Mouse (Mus musculus): ENCODE measurements at regions not wholly inside any gene's neighbourhood (a gene's known extent, or its start where the extent isn't known, plus 50 kb on each side); places are given as distances from the start of the nearest gene placed in this dataset.
A peak's percentile ranks its signal among the peaks of the same experiment; 100 is the strongest.
"Not testable (repeated sequence)": the region's sequence is repeated elsewhere in the genome, so short reads cannot be mapped to it uniquely, and the experiment has no call there.

DNA sequence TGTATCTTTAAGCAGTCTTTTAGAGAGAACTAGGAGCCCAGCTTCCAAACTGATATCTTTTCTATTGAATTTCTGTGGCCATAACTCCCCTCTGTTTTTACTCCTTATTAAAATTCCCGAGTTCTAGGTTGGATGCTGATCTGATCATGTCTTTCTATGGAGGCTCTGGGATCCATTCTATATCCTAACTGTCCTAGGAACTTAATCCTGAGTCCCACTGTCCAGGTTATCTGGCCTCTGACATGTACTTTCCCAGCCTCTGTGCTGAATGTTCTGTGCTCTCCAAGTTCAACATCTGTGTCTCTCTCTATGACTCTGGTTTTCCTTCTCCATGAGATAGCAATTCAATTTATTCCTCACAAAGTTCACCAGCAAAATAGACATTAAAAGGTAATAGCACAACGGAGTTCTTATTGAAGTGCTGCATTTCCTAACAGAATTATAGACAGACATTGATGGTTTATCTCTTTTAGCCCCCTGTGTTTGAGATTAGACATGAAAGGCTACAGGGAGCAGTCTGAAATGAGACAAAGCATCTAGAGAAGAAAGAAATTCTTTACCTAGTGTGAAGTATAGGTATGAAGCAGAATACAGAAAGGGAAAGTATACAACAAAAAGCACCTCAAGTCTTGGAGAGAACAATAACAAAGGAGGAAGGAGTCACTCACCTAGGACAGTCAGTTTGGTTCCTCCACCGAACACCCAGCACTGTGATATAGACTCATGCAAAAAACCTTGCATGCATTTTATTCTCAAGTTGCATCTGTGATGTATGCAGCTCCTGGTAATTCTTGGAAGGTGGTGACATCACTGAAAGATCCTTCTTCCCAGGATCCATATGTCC is 185.9 kb downstream of the Hira start:
- Histone ChIP-seq H3K4me1 (ENCODE audit: control insufficient read depth, insufficient read depth, low read length) (no peaks in the 10 kb centered on the region), H3K9me3 (ENCODE audit: control insufficient read depth, low read length) (no peaks in the 10 kb centered on the region), H3K4me2 (ENCODE audit: low read length) (no peak overlapping the region), H3K9ac (replicated peaks; ENCODE audit: low read length) (no peak overlapping the region), H3K27me3 (ENCODE audit: control insufficient read depth, insufficient read depth, low read length) (no peaks in the 10 kb centered on the region), H3K36me3 (ENCODE audit: control insufficient read depth, insufficient read depth, low read length) (no peaks in the 10 kb centered on the region), H3K4me3 (replicated peaks; ENCODE audit: low read depth, low read length) (no peak overlapping the region), H3K27ac (replicated peaks; ENCODE audit: low read depth, low read length) (no peak overlapping the region)
- ATAC-seq (ENCODE audit: low FRiP score, low TSS enrichment) (no peak), DNase-seq (no peak)
- WGBS: 64% methylated on average over 3 of the region's 3 CpGs

DNA sequence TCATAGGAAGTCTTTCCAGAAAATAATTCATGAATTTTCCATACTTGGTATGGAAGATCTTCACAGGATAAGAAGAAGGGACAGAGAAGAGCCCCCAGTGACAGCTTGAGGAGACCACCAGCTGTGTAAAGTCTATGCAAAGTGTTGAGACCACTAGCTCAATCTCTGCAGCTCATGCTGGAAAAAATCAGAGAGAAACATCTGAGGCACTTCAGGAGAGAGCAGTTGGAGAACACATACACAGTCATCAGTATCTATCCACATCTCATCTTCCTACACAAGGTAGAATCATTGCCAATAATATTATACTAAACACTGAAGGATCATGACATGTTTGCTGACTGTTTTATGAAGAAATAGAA is 186.5 kb downstream of the Hira start:
- Histone ChIP-seq H3K36me3 (ENCODE audit: control insufficient read depth, insufficient read depth, low read length) (no peaks in the 10 kb centered on the region), H3K27ac (replicated peaks; ENCODE audit: low read depth, low read length) (no peak overlapping the region), H3K4me3 (replicated peaks; ENCODE audit: low read depth, low read length) (no peak overlapping the region), H3K9me3 (ENCODE audit: control insufficient read depth, low read length) (no peaks in the 10 kb centered on the region), H3K27me3 (ENCODE audit: control insufficient read depth, insufficient read depth, low read length) (no peaks in the 10 kb centered on the region), H3K9ac (replicated peaks; ENCODE audit: low read length) (no peak overlapping the region), H3K4me2 (ENCODE audit: low read length) (no peak overlapping the region), H3K4me1 (ENCODE audit: control insufficient read depth, insufficient read depth, low read length) (no peaks in the 10 kb centered on the region)
- no peak for ATAC-seq (ENCODE audit: low FRiP score, low TSS enrichment)
- no peak for DNase-seq

DNA sequence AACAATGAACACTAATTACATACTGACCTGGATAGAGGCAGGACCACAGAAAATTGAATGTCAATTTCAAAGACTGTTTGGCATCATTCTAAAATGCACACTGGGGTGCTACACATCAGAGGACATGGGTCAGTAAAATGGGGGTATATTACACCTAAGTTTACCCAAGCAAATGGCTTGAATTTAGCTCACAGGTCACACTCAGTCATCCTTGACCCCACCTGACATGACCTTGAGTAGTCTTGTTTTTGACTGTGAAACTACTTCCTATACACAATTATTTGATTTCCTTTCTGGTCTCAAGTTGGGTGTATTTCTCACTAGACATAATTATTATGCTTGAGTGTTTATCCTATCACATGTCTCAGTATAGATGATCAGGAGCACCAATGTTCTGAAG is 187.6 kb downstream of the Hira start:
- H3K36me3 ChIP-seq (ENCODE audit: control insufficient read depth, insufficient read depth, low read length): no peaks in the 10 kb centered on the region
- no peaks in the 10 kb centered on the region for H3K4me1 ChIP-seq (ENCODE audit: control insufficient read depth, insufficient read depth, low read length)
- no peak overlapping the region for H3K27ac ChIP-seq (replicated peaks; ENCODE audit: low read depth, low read length)
- H3K4me3 ChIP-seq (replicated peaks; ENCODE audit: low read depth, low read length): no peak overlapping the region
- H3K27me3 ChIP-seq (ENCODE audit: control insufficient read depth, insufficient read depth, low read length): no peaks in the 10 kb centered on the region
- H3K4me2 ChIP-seq (ENCODE audit: low read length): no peak overlapping the region
- ATAC-seq (ENCODE audit: low FRiP score, low TSS enrichment): no peak
- H3K9ac ChIP-seq (replicated peaks; ENCODE audit: low read length): no peak overlapping the region
- no peaks in the 10 kb centered on the region for H3K9me3 ChIP-seq (ENCODE audit: control insufficient read depth, low read length)
- DNase-seq: no peak

DNA sequence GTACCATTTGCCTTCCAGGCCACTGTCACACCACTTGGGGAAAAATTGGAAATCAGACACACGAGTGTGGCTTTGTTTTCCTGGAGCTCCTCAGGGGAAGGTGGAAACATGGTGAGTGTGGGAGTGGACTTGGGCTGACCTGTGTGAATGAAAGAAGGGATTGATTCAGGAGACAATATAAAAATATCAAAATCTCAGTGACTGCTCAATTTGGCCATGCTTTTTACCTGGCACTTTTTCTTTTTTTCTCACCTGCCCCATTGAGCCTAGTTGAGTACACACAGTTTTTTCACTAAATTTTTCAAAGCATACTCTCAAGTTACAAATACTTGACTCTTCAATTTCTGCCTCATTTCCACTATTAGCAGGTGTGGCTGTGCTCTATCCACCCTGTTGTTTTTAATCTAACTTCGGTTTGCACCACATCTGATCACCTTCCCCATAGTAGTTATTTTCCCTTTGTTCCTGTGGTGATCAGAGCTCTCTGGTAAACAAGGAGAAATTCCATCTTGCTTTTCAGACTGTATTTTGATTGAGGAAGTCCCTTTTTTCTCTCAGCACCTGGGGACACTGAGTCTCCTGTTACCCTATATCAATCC is 188.8 kb downstream of the Hira start:
- Histone ChIP-seq H3K4me2 (ENCODE audit: low read length) (no peak overlapping the region), H3K9me3 (ENCODE audit: control insufficient read depth, low read length) (no peaks in the 10 kb centered on the region), H3K27ac (replicated peaks; ENCODE audit: low read depth, low read length) (no peak overlapping the region), H3K9ac (replicated peaks; ENCODE audit: low read length) (no peak overlapping the region), H3K36me3 (ENCODE audit: control insufficient read depth, insufficient read depth, low read length) (no peaks in the 10 kb centered on the region), H3K27me3 (ENCODE audit: control insufficient read depth, insufficient read depth, low read length) (no peaks in the 10 kb centered on the region), H3K4me3 (replicated peaks; ENCODE audit: low read depth, low read length) (no peak overlapping the region), H3K4me1 (ENCODE audit: control insufficient read depth, insufficient read depth, low read length) (no peaks in the 10 kb centered on the region)
- ATAC-seq (ENCODE audit: low FRiP score, low TSS enrichment): no peak
- no peak for DNase-seq
- WGBS: 86% methylated on average over 2 of the region's 2 CpGs

DNA sequence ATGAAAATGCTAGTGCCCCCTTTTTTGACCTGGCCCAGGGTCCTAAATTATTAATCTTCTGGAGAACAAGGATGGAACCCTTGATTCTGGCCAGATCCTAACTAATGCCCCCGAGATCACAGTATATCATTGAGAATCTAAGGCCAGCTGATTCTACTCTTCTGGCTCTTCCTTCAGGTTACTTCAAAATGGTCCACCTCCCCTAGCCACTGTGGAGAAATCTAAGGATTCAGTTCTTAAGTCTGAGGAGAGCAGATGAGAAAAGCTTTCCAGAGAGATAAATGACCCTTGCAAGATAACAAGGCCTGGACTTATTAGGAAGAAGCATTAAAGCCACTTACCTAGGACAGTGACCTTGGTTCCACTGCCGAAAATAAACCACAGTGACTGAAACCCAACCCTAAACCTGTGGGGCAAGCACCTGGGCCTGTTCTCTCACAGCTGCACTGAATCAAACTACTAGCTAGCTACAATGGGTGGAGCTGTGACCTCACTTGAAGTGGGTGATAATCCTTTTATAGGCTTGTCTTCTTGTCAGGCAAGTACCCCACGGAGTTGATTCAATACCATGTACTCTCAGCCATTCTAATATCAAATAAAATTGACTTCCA is 190.0 kb downstream of the Hira start:
- Histone ChIP-seq H3K27me3 (ENCODE audit: control insufficient read depth, insufficient read depth, low read length) (no peaks in the 10 kb centered on the region), H3K4me3 (replicated peaks; ENCODE audit: low read depth, low read length) (no peak overlapping the region), H3K9ac (replicated peaks; ENCODE audit: low read length) (no peak overlapping the region), H3K4me2 (ENCODE audit: low read length) (no peak overlapping the region), H3K36me3 (ENCODE audit: control insufficient read depth, insufficient read depth, low read length) (no peaks in the 10 kb centered on the region), H3K27ac (replicated peaks; ENCODE audit: low read depth, low read length) (no peak overlapping the region), H3K9me3 (ENCODE audit: control insufficient read depth, low read length) (no peaks in the 10 kb centered on the region), H3K4me1 (ENCODE audit: control insufficient read depth, insufficient read depth, low read length) (no peaks in the 10 kb centered on the region)
- DNase-seq (no peak), ATAC-seq (ENCODE audit: low FRiP score, low TSS enrichment) (no peak)
- 66% methylated on average over 3 of the region's 3 CpGs for WGBS

DNA sequence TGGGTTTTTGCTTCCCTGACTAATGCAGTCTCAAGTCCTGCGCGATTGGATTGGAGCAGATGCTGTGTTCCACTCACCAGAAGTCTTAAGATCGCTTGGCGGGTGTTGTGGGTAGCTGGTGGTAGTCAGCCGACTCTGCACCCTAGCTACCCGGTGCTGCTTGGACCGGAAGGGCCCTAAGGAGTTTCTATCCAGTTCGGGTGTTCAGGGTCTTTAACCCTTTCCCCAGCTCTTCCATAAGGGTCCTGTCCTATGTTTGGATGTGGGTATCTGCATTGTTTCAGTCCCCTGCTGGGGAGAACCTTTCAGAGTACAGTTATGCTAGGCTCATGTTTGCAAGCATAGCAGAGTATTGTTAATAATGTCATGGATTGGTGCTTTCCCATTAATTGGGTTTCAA is 206.7 kb downstream of the Hira start:
- not testable (repeated sequence) for H3K4me3 ChIP-seq (replicated peaks; ENCODE audit: low read depth, low read length)
- WGBS: 77% methylated on average over 7 of the region's 8 CpGs

DNA sequence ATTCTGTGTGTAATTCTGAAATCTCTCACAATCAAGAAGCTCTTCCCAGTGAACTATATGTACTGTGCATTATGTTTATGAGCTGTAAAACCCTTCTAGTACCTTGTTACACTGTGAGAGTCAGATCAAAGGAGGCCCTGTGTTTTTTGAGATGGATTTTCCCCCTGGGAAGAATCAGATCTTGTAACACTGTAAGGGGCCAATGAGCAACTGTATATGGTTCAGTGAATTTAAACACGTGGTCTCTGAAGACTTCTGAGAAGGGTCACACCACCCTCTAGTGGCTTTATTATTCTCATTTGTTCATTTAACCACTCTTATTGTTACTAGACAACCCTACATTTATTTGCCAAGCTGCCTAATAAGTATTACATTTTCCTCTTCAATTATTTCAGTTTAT is 211.1 kb downstream of the Hira start:
- Histone ChIP-seq H3K27me3 (ENCODE audit: control insufficient read depth, insufficient read depth, low read length) (no peaks in the 10 kb centered on the region), H3K4me1 (ENCODE audit: control insufficient read depth, insufficient read depth, low read length) (no peaks in the 10 kb centered on the region), H3K4me2 (ENCODE audit: low read length) (no peak overlapping the region), H3K27ac (replicated peaks; ENCODE audit: low read depth, low read length) (no peak overlapping the region), H3K4me3 (replicated peaks; ENCODE audit: low read depth, low read length) (no peak overlapping the region), H3K36me3 (ENCODE audit: control insufficient read depth, insufficient read depth, low read length) (no peaks in the 10 kb centered on the region), H3K9me3 (ENCODE audit: control insufficient read depth, low read length) (no peaks in the 10 kb centered on the region), H3K9ac (replicated peaks; ENCODE audit: low read length) (no peak overlapping the region)
- ATAC-seq (ENCODE audit: low FRiP score, low TSS enrichment): no peak
- peak; percentile 11 for DNase-seq
- WGBS: 10% methylated on average over 1 of the region's 1 CpGs

More for the DNA sequence above, 206.7 kb downstream of the Hira start:
- DNase-seq; H3K9me3 ChIP-seq (ENCODE audit: control insufficient read depth, low read length); H3K4me1 ChIP-seq (ENCODE audit: control insufficient read depth, insufficient read depth, low read length); H3K27me3 ChIP-seq (ENCODE audit: control insufficient read depth, insufficient read depth, low read length); ATAC-seq (ENCODE audit: low FRiP score, low TSS enrichment); H3K9ac ChIP-seq (replicated peaks; ENCODE audit: low read length); H3K27ac ChIP-seq (replicated peaks; ENCODE audit: low read depth, low read length); H3K36me3 ChIP-seq (ENCODE audit: control insufficient read depth, insufficient read depth, low read length); H3K4me2 ChIP-seq (ENCODE audit: low read length): not testable (repeated sequence)

Data from midbrain, embryonic 14.5 days (tissue).